17 mouse cellular contexts compared by ENCODE assay signal in the genomic region with DNA sequence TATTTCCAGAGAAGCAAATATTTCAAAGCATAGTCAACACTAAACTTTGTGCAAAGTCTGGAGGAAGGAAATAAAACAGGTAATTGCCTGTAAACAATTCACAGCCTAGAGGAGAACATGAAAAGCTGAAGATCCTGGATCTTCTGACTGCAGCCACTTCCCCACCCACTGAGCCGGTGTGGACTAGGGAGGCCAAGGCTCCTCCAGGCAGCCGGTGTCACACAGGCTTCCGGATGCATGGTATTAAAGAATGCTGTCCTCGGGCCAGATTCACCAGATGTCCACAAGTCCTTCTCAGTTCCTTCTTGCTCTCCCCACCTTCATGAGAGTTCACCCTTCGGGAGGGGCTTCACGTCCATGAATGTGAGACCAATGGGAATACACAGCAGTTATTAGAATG.
DNase-seq lines count a peak whose midpoint lies in the region; ATAC-seq lines count a peak whose summit lies in the region.
"Had no signal": no experiment of that assay in that cellular context is flagged by ENCODE, and none has a peak within 500 bp of the region (broad histone marks: within the 10 kb centered on the region; RNA-seq: fewer than 3 reads in every experiment).

No protein-coding gene starts in this region.

- 79% methylated on average over 6 of the region's 6 CpGs for WGBS in heart, embryonic 16.5 days
- 60% methylated on average over 6 of the region's 6 CpGs for WGBS in neural tube, embryonic 15.5 days

- 0 out of 2 replicates have a peak overlapping the region, but pooled peaks have one; percentile 11 for H3K27ac ChIP-seq in heart, embryonic 16.5 days (ENCODE audit: low read length)
- H3K27ac ChIP-seq in neural tube, embryonic 15.5 days (replicated peaks), result peak overlapping the region; percentile 11
- H3K27ac ChIP-seq: heart, adult 2 months; left cerebral cortex, adult 2 months; liver, embryonic 12.5 days had no signal

- no peak overlapping the region for H3K9ac ChIP-seq in heart, embryonic 16.5 days (ENCODE audit: low read length)
- H3K9ac ChIP-seq in neural tube, embryonic 15.5 days (replicated peaks), result no peak overlapping the region
- H3K9ac ChIP-seq: liver, embryonic 12.5 days had no signal

- H3K4me1 ChIP-seq in heart, embryonic 16.5 days (ENCODE audit: control insufficient read depth, insufficient read depth, low read length), result peaks cover 18% of the 10 kb centered on the region
- peaks cover 20% of the 10 kb centered on the region for H3K4me1 ChIP-seq in neural tube, embryonic 15.5 days

- H3K9me3 ChIP-seq in heart, embryonic 16.5 days (replicated peaks; ENCODE audit: control insufficient read depth, low read length), result no peaks in the 10 kb centered on the region
- H3K9me3 ChIP-seq in neural tube, embryonic 15.5 days (replicated peaks), result no peaks in the 10 kb centered on the region
- H3K9me3 ChIP-seq: liver, embryonic 12.5 days; neural tube, embryonic 13.5 days had no signal

- H3K4me3 ChIP-seq in heart, embryonic 16.5 days (ENCODE audit: low read length), result no peak overlapping the region
- H3K4me3 ChIP-seq in neural tube, embryonic 15.5 days (replicated peaks), result no peak overlapping the region
- H3K4me3 ChIP-seq: heart, adult 2 months; left cerebral cortex, adult 2 months; liver, embryonic 12.5 days; neural tube, embryonic 13.5 days had no signal

- H3K27me3 ChIP-seq in heart, embryonic 16.5 days (ENCODE audit: control insufficient read depth, insufficient read depth, low read length), result no peaks in the 10 kb centered on the region
- H3K27me3 ChIP-seq in neural tube, embryonic 15.5 days (replicated peaks), result no peaks in the 10 kb centered on the region
- H3K27me3 ChIP-seq: liver, embryonic 12.5 days; neural tube, embryonic 13.5 days; Patski had no signal

- no peak for DNase-seq in heart, postnatal 4 days
- no peak for DNase-seq in neural tube, embryonic 10.5 days (ENCODE audit: extremely low spot score, low spot score)
- peak; percentile 75 to 79 for DNase-seq in cerebellum, postnatal 14 days
- no peak for DNase-seq in embryo, embryonic 10.5 days (ENCODE audit: low spot score)
- no peak for DNase-seq in kidney, postnatal 36 days
- DNase-seq: B cell, adult 2 months; heart, adult 2 months; heart, postnatal 14 days; kidney, adult 2 months had no signal

- ATAC-seq in heart, embryonic 16.5 days (replicated peaks; ENCODE audit: extremely low read depth, insufficient read depth, low FRiP score), result no peak
- ATAC-seq in neural tube, embryonic 15.5 days (ENCODE audit: low FRiP score), result no peak
- ATAC-seq: liver, embryonic 12.5 days; lung, postnatal 0 days; midbrain, embryonic 16.5 days; Patski had no signal

- H3K4me2 ChIP-seq in heart, embryonic 16.5 days (ENCODE audit: low read depth, low read length), result no peak overlapping the region
- H3K4me2 ChIP-seq in neural tube, embryonic 15.5 days, result no peak overlapping the region
- H3K4me2 ChIP-seq: liver, embryonic 12.5 days; neural tube, embryonic 13.5 days had no signal

- no peaks in the 10 kb centered on the region for H3K36me3 ChIP-seq in heart, embryonic 16.5 days (ENCODE audit: control insufficient read depth, insufficient read depth)
- H3K36me3 ChIP-seq in neural tube, embryonic 15.5 days, result no peaks in the 10 kb centered on the region
- H3K36me3 ChIP-seq: neural tube, embryonic 13.5 days had no signal

Comparison
In these comparisons a context has a peak if more than half of its experiments do, and no peak if none do; other contexts are left out.
1. DNase-seq: peak in cerebellum, postnatal 14 days (2 of 2); none in heart, postnatal 4 days (single experiment), neural tube, embryonic 10.5 days (single experiment), embryo, embryonic 10.5 days (single experiment) and kidney, postnatal 36 days (0 of 2).